Mouse (Mus musculus) stomach, embryonic 16.5 days (tissue): ENCODE measurements around the gene Mtcl1. TPM values are rescaled to one million over a fixed set of nuclear protein-coding genes. Genes with fewer than 3 reads are reported as not detected.

Experiments
- ATAC-seq: fragments of 200-750 bp; cut with Nextera tagmentation; 2 replicates; pipeline ENCODE4 v1.8.0; 2017; ENCODE audit warnings: moderate number of reproducible peaks, moderate TSS enrichment; ENCODE audit not compliant: insufficient read depth, low FRiP score
- H3K27ac ChIP-seq: fragments of 300-500 bp; sonication (generic); 2 replicates; pipeline ENCODE4 v1.5.1; 2014; ENCODE audit warnings: low read length
- H3K27me3 ChIP-seq: fragments of 300-500 bp; sonication (generic); 2 replicates; pipeline ENCODE4 v1.6.1; 2014; ENCODE audit warnings: low read length, control low read depth, mixed read lengths; ENCODE audit not compliant: control insufficient read depth, insufficient read depth
- H3K36me3 ChIP-seq: fragments of 300-500 bp; sonication (generic); 2 replicates; pipeline ENCODE4 v1.6.1; 2014; ENCODE audit warnings: low read length; ENCODE audit not compliant: control insufficient read depth, insufficient read depth
- H3K4me1 ChIP-seq: fragments of 300-500 bp; sonication (generic); 2 replicates; pipeline ENCODE4 v1.6.1; 2014; ENCODE audit warnings: low read length, control low read depth, mixed read lengths; ENCODE audit not compliant: control insufficient read depth, insufficient read depth
- H3K4me2 ChIP-seq: fragments of 300-500 bp; sonication (generic); 2 replicates; pipeline ENCODE4 v1.6.1; 2014; ENCODE audit warnings: low read depth, low read length, mixed read lengths
- H3K4me3 ChIP-seq: fragments of 300-500 bp; sonication (generic); replicated peaks from 2 replicates; pipeline ENCODE4 v1.5.1; 2014; ENCODE audit warnings: mild to moderate bottlenecking, low read length
- H3K9ac ChIP-seq: fragments of 300-500 bp; sonication (generic); 2 replicates; pipeline ENCODE4 v1.6.1; 2014; ENCODE audit warnings: low read length
- H3K9me3 ChIP-seq: fragments of 300-500 bp; sonication (generic); replicated peaks from 2 replicates; pipeline ENCODE4 v1.6.1; 2016; ENCODE audit warnings: low read length, control low read depth; ENCODE audit not compliant: control insufficient read depth
- WGBS: fragments of 180-500 bp; shearing (Covaris S2); extraction: QIAGEN DNeasy Blood & Tissue Kit; methylation state at CpG from one replicate; pipeline ENCODE4 v1.1.7; 2014; 5-methylcytosine and 5-hydroxymethylcytosine counted together
- polyA plus RNA-seq: library from polyadenylated mRNA; unstranded; fragments of >200 nt; fragmentation: Nextera tagmentation; extraction: Ambion mirVana; gene quantifications from 2 replicates; pipeline ENCODE4 v1.2.1, GENCODE M21; 2015

The Mtcl1 gene
- polyA plus RNA-seq, 1 experiment from 2014 or later = 6.1 TPM

DNA sequence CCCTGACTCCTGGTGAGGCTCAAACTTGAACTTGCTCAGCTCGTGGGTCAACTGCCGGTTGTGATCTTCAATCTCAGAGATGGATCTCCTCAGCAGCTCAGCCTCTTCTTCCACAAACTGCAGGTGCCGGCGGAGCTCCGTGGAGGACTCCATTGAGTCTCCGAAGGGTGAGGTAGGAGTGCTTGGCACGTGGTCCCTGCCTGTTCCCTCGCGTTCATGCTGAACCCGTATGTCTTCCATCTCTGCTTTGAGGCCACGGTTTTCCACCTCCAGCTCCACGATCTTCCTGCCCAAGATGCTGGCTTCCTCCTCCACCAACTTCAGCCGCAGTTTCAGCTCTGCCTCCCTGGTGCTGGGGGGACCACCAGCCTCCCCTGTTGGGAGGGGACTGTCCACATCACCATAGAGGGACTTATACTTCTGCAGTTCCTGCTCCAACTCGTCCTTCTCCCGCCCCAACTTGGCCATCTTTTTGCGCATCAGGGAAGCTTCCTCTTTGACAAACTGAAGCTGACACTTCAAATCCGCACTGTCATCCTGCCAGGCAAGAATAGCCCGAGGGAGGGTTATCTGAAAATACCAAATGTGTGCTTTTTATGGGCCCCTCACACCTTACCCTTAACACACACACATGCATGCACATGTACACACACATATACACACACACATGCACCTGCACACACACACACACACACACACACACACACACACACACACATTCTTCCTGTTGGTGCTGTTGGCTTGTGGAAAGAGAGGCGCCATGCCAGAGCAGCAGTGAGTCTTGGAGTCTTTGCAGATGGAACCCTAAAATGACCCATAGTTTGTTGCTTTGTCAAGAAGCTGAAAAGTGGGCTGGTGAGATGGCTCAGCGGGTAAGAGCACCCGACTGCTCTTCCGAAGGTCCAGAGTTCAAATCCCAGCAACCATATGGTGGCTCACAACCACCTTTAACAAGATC, 69.4 kb downstream of the Mtcl1 start:
- Histone ChIP-seq H3K27me3 (no peaks in the 10 kb centered on the region), H3K9ac (no peak overlapping the region), H3K27ac (no peak overlapping the region), H3K4me1 (no peaks in the 10 kb centered on the region; the same call in 1 of the 2 replicates), H3K4me2 (no peak overlapping the region), H3K9me3 (no peaks in the 10 kb centered on the region), H3K4me3 (no peak overlapping the region), H3K36me3 (no peaks in the 10 kb centered on the region)
- no peak for ATAC-seq
- WGBS = 90% methylated on average over 22 of the region's 22 CpGs

- H3K9me3 ChIP-seq = no peaks in the 10 kb centered on the region
- H3K27me3 ChIP-seq = no peaks in the 10 kb centered on the region
- no peak overlapping the region for H3K9ac ChIP-seq
- no peak overlapping the region for H3K27ac ChIP-seq
- no peak overlapping the region for H3K4me3 ChIP-seq
- 96% methylated on average over 24 of the region's 24 CpGs for WGBS
- H3K36me3 ChIP-seq = no peaks in the 10 kb centered on the region
- H3K4me1 ChIP-seq = peaks cover 6% of the 10 kb centered on the region
- H3K4me2 ChIP-seq = no peak overlapping the region
- no peak for ATAC-seq
Observed at GRCm38 (mm10) chr17:66379308-66379707, 70.2 kb downstream of the Mtcl1 start.

- H3K9me3 ChIP-seq = no peaks in the 10 kb centered on the region
- no peaks in the 10 kb centered on the region for H3K27me3 ChIP-seq
- H3K9ac ChIP-seq = no peak overlapping the region
- H3K4me3 ChIP-seq = no peak overlapping the region
- no peaks in the 10 kb centered on the region for H3K36me3 ChIP-seq
- ATAC-seq = no peak
- no peak overlapping the region for H3K4me2 ChIP-seq
- peaks cover 6% of the 10 kb centered on the region for H3K4me1 ChIP-seq
- 93% methylated on average over 17 of the region's 17 CpGs for WGBS
- H3K27ac ChIP-seq = no peak overlapping the region
Observed at GRCm38 (mm10) chr17:66378127-66378526, 71.4 kb downstream of the Mtcl1 start.

- no peak overlapping the region for H3K9ac ChIP-seq
- no peaks in the 10 kb centered on the region for H3K36me3 ChIP-seq
- ATAC-seq = no peak
- no peak overlapping the region for H3K27ac ChIP-seq
- H3K4me3 ChIP-seq = no peak overlapping the region
- H3K4me2 ChIP-seq = no peak overlapping the region
- H3K4me1 ChIP-seq = peaks cover 6% of the 10 kb centered on the region
- no peaks in the 10 kb centered on the region for H3K9me3 ChIP-seq
- no peaks in the 10 kb centered on the region for H3K27me3 ChIP-seq
- 51% methylated on average over 14 of the region's 14 CpGs for WGBS
Observed at GRCm38 (mm10) chr17:66374633-66375272, 74.8 kb downstream of the Mtcl1 start.

GRCm38 (mm10) chr17:66370867-66371266, 78.7 kb downstream of the Mtcl1 start:
- Histone ChIP-seq H3K9me3 (no peaks in the 10 kb centered on the region), H3K9ac (no peak overlapping the region), H3K27ac (no peak overlapping the region), H3K4me1 (peaks cover 6% of the 10 kb centered on the region), H3K27me3 (no peaks in the 10 kb centered on the region), H3K4me3 (no peak overlapping the region), H3K4me2 (no peak overlapping the region), H3K36me3 (no peaks in the 10 kb centered on the region)
- no peak for ATAC-seq
- WGBS = 69% methylated on average over 9 of the region's 9 CpGs

GRCm38 (mm10) chr17:66369777-66370176, 79.8 kb downstream of the Mtcl1 start:
- H3K4me1 ChIP-seq = peaks cover 3% of the 10 kb centered on the region; the same call in 1 of the 2 replicates

DNA sequence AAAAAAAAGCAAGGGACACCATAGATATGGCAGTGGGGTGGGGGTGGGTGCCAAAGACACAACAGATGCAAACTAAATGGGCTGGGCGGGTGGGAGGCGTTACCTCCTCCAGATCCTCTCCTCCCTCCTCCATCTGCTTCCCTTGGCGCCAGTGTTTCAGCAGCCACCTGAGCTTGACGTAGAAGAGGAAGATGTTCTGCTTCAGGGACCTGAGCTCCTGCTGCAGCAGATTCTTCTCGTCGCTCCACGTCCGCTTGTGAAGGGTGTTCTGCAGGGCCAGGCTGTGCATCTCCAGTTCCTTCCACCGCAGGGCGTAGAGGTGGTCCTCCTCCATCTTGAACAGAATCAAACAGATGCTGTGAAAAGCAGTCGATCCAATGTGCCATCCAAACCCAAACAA, 81.4 kb downstream of the Mtcl1 start:
- Histone ChIP-seq H3K27me3 (no peaks in the 10 kb centered on the region), H3K36me3 (no peaks in the 10 kb centered on the region), H3K9ac (no peak overlapping the region), H3K27ac (no peak overlapping the region), H3K9me3 (no peaks in the 10 kb centered on the region), H3K4me3 (no peak overlapping the region), H3K4me1 (no peaks in the 10 kb centered on the region), H3K4me2 (no peak overlapping the region)
- ATAC-seq = no peak
- 89% methylated on average over 11 of the region's 11 CpGs for WGBS

More at GRCm38 (mm10) chr17:66369777-66370176, 79.8 kb downstream of the Mtcl1 start:
- H3K9ac ChIP-seq = no peak overlapping the region
- no peaks in the 10 kb centered on the region for H3K27me3 ChIP-seq
- H3K27ac ChIP-seq = no peak overlapping the region
- H3K4me2 ChIP-seq = no peak overlapping the region
- H3K9me3 ChIP-seq = no peaks in the 10 kb centered on the region
- H3K4me3 ChIP-seq = no peak overlapping the region
- ATAC-seq = no peak
- 72% methylated on average over 6 of the region's 6 CpGs for WGBS
- no peaks in the 10 kb centered on the region for H3K36me3 ChIP-seq

DNA sequence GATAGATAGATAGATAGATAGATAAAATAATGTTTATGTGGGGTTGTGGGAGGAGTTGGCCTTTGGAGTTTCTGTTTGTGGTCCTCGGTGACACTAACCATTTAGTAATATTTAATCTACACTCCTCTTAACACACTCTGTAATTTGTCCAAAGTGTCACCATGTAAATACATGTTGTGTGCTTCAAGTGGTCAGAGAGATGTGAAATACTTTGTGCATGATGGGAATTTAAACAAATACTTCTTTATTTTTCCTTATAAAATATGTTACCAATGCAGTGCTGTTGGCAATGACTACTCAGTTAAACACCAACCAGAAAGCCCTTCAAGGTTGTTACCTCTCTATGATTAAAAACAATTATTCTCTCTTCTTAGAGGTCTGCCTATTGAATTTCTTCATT, 83.9 kb downstream of the Mtcl1 start:
- H3K4me2 ChIP-seq = no peak overlapping the region
- H3K4me1 ChIP-seq = no peaks in the 10 kb centered on the region
- no peak for ATAC-seq
- H3K36me3 ChIP-seq = no peaks in the 10 kb centered on the region
- H3K4me3 ChIP-seq = no peak overlapping the region
- H3K9ac ChIP-seq = no peak overlapping the region
- 71% methylated on average over 1 of the region's 1 CpGs for WGBS
- H3K27ac ChIP-seq = no peak overlapping the region
- H3K27me3 ChIP-seq = no peaks in the 10 kb centered on the region
- no peaks in the 10 kb centered on the region for H3K9me3 ChIP-seq

DNA sequence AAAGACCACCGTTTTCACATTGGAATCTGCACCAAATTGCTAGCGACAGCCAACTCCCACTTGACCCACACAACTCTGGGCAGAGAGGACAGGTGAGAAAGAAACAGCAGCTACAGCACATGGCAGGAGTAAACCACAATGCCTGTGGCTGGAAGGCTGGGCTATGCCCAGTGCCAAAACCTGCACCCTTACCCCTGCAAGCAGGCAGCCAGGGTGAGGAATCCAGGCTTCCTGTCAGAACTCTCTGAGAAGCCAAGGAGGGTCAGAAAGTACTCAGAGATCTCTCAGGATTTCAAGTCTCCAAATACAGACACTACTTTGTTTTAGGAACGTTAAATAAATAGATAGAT, 84.3 kb downstream of the Mtcl1 start:
- no peak overlapping the region for H3K27ac ChIP-seq
- H3K9me3 ChIP-seq = no peaks in the 10 kb centered on the region
- 65% methylated on average over 3 of the region's 3 CpGs for WGBS
- H3K4me1 ChIP-seq = no peaks in the 10 kb centered on the region
- no peaks in the 10 kb centered on the region for H3K27me3 ChIP-seq
- H3K36me3 ChIP-seq = no peaks in the 10 kb centered on the region
- no peak for ATAC-seq
- H3K9ac ChIP-seq = no peak overlapping the region
- H3K4me2 ChIP-seq = no peak overlapping the region
- no peak overlapping the region for H3K4me3 ChIP-seq
